8 mouse cellular contexts compared by ENCODE assay signal in the genomic region with DNA sequence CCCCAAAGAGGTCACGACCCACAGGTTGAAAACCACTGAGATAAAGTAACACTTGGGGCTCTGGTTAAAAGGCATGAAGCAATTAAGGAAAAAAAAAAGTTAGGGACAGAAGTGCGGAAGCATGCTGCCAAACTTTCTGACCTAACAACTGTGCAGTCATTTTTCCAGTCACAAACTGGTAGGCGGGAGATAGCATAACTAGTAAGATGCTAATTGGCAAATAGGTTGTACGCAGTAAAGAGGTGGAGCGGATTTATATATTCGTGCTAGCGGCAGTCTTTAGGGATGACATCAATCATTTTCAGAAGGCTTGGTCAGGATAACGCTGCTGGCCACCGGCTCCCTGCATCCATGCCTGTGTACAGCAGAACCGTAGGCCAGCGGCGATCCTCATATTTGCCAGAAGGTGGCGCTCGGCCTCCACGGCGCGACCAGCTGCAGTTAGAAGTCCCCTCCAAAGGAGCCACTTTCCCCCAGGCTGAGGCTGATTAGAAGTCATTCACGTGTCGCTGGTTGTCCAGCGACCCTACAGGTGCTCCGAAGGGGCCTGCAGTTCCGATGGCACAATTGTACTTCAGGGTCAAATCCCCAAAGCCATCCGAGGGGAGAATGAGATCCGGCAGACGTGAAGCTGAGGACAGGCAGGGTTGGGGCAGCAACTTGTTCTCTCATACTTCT. TPM values are rescaled to one million over a fixed set of nuclear protein-coding genes. Genes with fewer than 3 reads are reported as not detected.
DNase-seq lines count a peak whose midpoint lies in the region; ATAC-seq lines count a peak whose summit lies in the region.

No protein-coding gene starts in this region.

- peak overlapping the region; percentile 69 for H3K4me2 ChIP-seq in hindbrain, embryonic 16.5 days (ENCODE audit: low read length)

- H3K27ac ChIP-seq in hindbrain, embryonic 16.5 days (ENCODE audit: low read depth, low read length): no peak overlapping the region

- H3K9me3 ChIP-seq in hindbrain, embryonic 16.5 days (ENCODE audit: control insufficient read depth, low read length): no peaks in the 10 kb centered on the region

- H3K36me3 ChIP-seq in hindbrain, embryonic 16.5 days (ENCODE audit: control insufficient read depth, insufficient read depth, low read length): no peaks in the 10 kb centered on the region

- peak overlapping the region; percentile 51 for H3K9ac ChIP-seq in hindbrain, embryonic 16.5 days (ENCODE audit: low read depth, low read length)

- peak; percentile 68 for ATAC-seq in hindbrain, embryonic 16.5 days
- peak; percentile 51 for ATAC-seq in megakaryocyte, adult 5-6 weeks (ENCODE audit: poor library complexity, severe bottlenecking)

- 6% methylated on average over 25 of the region's 25 CpGs for WGBS in hindbrain, embryonic 16.5 days

- H3K27me3 ChIP-seq in hindbrain, embryonic 16.5 days (replicated peaks; ENCODE audit: control insufficient read depth, insufficient read depth, low read length): no peaks in the 10 kb centered on the region

- H3K4me1 ChIP-seq in hindbrain, embryonic 16.5 days (ENCODE audit: control insufficient read depth, insufficient read depth, low read depth, low read length): peaks cover 18% of the 10 kb centered on the region

- peak overlapping the region; percentile 39 for H3K4me3 ChIP-seq in hindbrain, embryonic 16.5 days (ENCODE audit: low read length)

- peak; percentile 89 for DNase-seq in Muller cell, postnatal 12 days (ENCODE audit: inconsistent ontology term)
- DNase-seq in cerebellum, postnatal 14 days: peak; percentile 94 to 95
- DNase-seq in gastrocnemius, adult 18-20 months (ENCODE audit: low spot score): peak; percentile 85
- DNase-seq in left cerebral cortex, adult 18-20 months (ENCODE audit: low spot score in 2 of 2): peak; percentile 88 to 92
- DNase-seq in right cerebral cortex, adult 2 months (ENCODE audit: low spot score in 2 of 2): peak; percentile 90 to 91
- peak; percentile 88 for DNase-seq in urinary bladder, postnatal 14 days (ENCODE audit: low spot score)

RNA-seq across cellular contexts. Expression of a gene that starts 4.8 kb away (rescaled TPM):
- 1 to 10 TPM; 2.6 to 3.5 TPM for total RNA-seq in gastrocnemius, adult 18-20 months (2021)
- 291 and 379 TPM in 2 replicates for polyA plus RNA-seq in hindbrain, embryonic 16.5 days (2015; fragmentation: Nextera tagmentation; extraction: Ambion mirVana)
- total RNA-seq in left cerebral cortex, adult 18-20 months (2021): 100 to 1,000 TPM; 127 to 156 TPM
- 188 and 198 TPM in 2 replicates for total RNA-seq in megakaryocyte, adult 5-6 weeks (2015)
- total RNA-seq in megakaryocyte, adult 5-6 weeks (2017): 96.7 and 108 TPM in 2 replicates

Comparison
In these comparisons a context has a peak if more than half of its experiments do, and no peak if none do; other contexts are left out.
1. RNA of a gene that starts 4.8 kb away (total RNA-seq): 96.7 to 198 TPM in megakaryocyte, adult 5-6 weeks and 127 to 156 TPM in left cerebral cortex, adult 18-20 months; 2.6 to 3.5 TPM in gastrocnemius, adult 18-20 months; every median in the first group is over 10 times any median in the second.
2. Peak in every context shown above with its lines, with median percentiles within 50 percentile points of each other: DNase-seq.